Mouse (Mus musculus) testis, adult 2 months (tissue): ENCODE measurements at regions not wholly inside any gene's neighbourhood (a gene's known extent, or its start where the extent isn't known, plus 50 kb on each side); places are given as distances from the start of the nearest gene placed in this dataset.

ENCODE experiments used
- H3K27ac ChIP-seq: fragments of 200-500 bp; 2 replicates; pipeline ENCODE4 v1.5.1; 2012; ENCODE audit warnings: low read depth, low read length; ENCODE audit not compliant: control insufficient read depth, insufficient read depth
- H3K27me3 ChIP-seq: fragments of 200-500 bp; 2 replicates; pipeline ENCODE4 v1.6.1; 2012; ENCODE audit warnings: mild to moderate bottlenecking, low read length, moderate library complexity; ENCODE audit not compliant: control insufficient read depth, insufficient read depth
- H3K36me3 ChIP-seq: fragments of 200-500 bp; 2 replicates; pipeline ENCODE4 v1.6.1; 2012; ENCODE audit warnings: mild to moderate bottlenecking, low read length; ENCODE audit not compliant: control insufficient read depth, insufficient read depth
- H3K4me1 ChIP-seq: fragments of 200-500 bp; 2 replicates; pipeline ENCODE4 v1.6.1; 2012; ENCODE audit warnings: low read length; ENCODE audit not compliant: control insufficient read depth, insufficient read depth
- H3K4me3 ChIP-seq: fragments of 200-500 bp; 2 replicates; pipeline ENCODE4 v1.5.1; 2012; ENCODE audit warnings: low read depth, mild to moderate bottlenecking, low read length, moderate library complexity, mixed read lengths; ENCODE audit not compliant: control insufficient read depth
- CTCF ChIP-seq: fragments of 200-500 bp; IDR thresholded peaks from 2 replicates; pipeline ENCODE4 v1.5.1; 2012; ENCODE audit warnings: low read depth, mild to moderate bottlenecking, inconsistent platforms, low read length, moderate library complexity; ENCODE audit not compliant: control insufficient read depth, insufficient read depth, insufficient replicate concordance
- POLR2A ChIP-seq: fragments of 200-500 bp; IDR thresholded peaks from 2 replicates; pipeline ENCODE4 v1.6.1; 2012; ENCODE audit warnings: low read depth, mild to moderate bottlenecking, inconsistent platforms, low read length, moderate library complexity; ENCODE audit not compliant: control insufficient read depth

DNA sequence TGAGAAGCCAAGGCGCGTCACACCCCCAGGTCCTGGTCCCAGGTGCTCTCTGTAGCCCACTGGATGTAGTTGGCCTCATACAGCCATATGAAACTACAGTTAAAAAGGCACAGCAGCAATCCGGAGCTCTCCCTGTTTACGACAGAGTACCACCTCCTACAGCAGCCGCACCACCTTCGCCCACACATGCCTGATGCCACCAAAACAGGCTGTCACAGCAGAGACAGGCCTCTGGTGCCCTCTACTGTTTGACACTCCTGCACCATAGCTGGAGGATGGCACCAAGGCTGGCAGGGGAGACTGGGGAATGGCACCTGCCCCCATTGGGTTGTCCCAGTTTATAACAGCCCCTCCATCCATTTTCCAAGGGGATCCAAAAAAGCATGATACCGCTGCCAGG lies 84.1 kb downstream of the Rplp1 start:
- H3K4me3 ChIP-seq: no peak overlapping the region

GRCm38 (mm10) chr9:61829736-61830135 lies 84.6 kb downstream of the Rplp1 start:
- no peaks in the 10 kb centered on the region for H3K27me3 ChIP-seq
- no peak overlapping the region for H3K4me3 ChIP-seq
- TF ChIP-seq CTCF: no peak
- TF ChIP-seq POLR2A: no peak
- H3K4me1 ChIP-seq: no peaks in the 10 kb centered on the region
- H3K36me3 ChIP-seq: no peaks in the 10 kb centered on the region
- no peak overlapping the region for H3K27ac ChIP-seq

More for the DNA sequence above, 84.1 kb downstream of the Rplp1 start:
- Histone ChIP-seq H3K27me3 (no peaks in the 10 kb centered on the region), H3K36me3 (no peaks in the 10 kb centered on the region), H3K4me1 (no peaks in the 10 kb centered on the region), H3K27ac (no peak overlapping the region)
- TF ChIP-seq CTCF (peak; percentile 59; the same call in 1 of the 2 replicates), POLR2A (no peak)

GRCm38 (mm10) chr9:61829301-61829700 lies 85.0 kb downstream of the Rplp1 start:
- Histone ChIP-seq H3K27me3 (no peaks in the 10 kb centered on the region), H3K36me3 (no peaks in the 10 kb centered on the region), H3K4me1 (no peaks in the 10 kb centered on the region), H3K27ac (no peak overlapping the region), H3K4me3 (no peak overlapping the region)
- TF ChIP-seq CTCF (no peak), POLR2A (no peak)

GRCm38 (mm10) chr9:61827721-61828120 lies 86.6 kb downstream of the Rplp1 start:
- no peak overlapping the region for H3K27ac ChIP-seq
- H3K36me3 ChIP-seq: no peaks in the 10 kb centered on the region
- no peaks in the 10 kb centered on the region for H3K27me3 ChIP-seq

GRCm38 (mm10) chr9:61827014-61827413 lies 87.3 kb downstream of the Rplp1 start:
- H3K36me3 ChIP-seq: no peaks in the 10 kb centered on the region
- H3K4me1 ChIP-seq: peaks cover 5% of the 10 kb centered on the region; the same call in 1 of the 2 replicates
- no peak overlapping the region for H3K27ac ChIP-seq
- TF ChIP-seq POLR2A: no peak
- TF ChIP-seq CTCF: no peak
- no peaks in the 10 kb centered on the region for H3K27me3 ChIP-seq
- no peak overlapping the region for H3K4me3 ChIP-seq

More at GRCm38 (mm10) chr9:61827721-61828120, 86.6 kb downstream of the Rplp1 start:
- Histone ChIP-seq H3K4me3 (no peak overlapping the region), H3K4me1 (peaks cover 5% of the 10 kb centered on the region; the same call in 1 of the 2 replicates)
- TF ChIP-seq CTCF (no peak), POLR2A (no peak)

GRCm38 (mm10) chr9:61826415-61826814 lies 87.9 kb downstream of the Rplp1 start:
- no peaks in the 10 kb centered on the region for H3K36me3 ChIP-seq
- H3K4me1 ChIP-seq: peaks cover 5% of the 10 kb centered on the region; the same call in 1 of the 2 replicates
- no peaks in the 10 kb centered on the region for H3K27me3 ChIP-seq
- TF ChIP-seq POLR2A (no peak), CTCF (no peak)
- H3K4me3 ChIP-seq: no peak overlapping the region
- no peak overlapping the region for H3K27ac ChIP-seq

DNA sequence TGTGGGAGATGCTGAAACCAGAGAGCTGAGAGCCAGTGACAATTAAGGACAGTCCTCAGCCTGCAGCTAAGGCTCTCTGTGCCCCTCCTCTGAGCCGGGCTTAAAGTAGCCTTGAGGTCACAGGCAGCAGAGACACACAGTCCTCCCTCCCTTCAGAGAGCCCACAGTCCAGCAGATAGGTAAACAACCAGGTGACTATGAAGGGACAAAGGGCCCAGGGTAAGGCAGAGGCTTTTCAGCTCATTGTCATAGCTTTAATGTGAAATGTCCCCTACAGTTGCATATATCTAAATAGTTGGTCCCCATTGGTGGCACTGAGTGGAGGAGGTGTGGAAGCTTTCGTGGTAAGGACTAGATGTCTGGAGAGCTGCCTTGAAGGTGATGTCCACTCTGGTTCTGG lies 88.5 kb downstream of the Rplp1 start:
- Histone ChIP-seq H3K27ac (no peak overlapping the region), H3K4me1 (peaks cover 5% of the 10 kb centered on the region; the same call in 1 of the 2 replicates), H3K4me3 (peak overlapping the region; percentile 23), H3K27me3 (no peaks in the 10 kb centered on the region), H3K36me3 (no peaks in the 10 kb centered on the region)
- no peak for TF ChIP-seq CTCF
- TF ChIP-seq POLR2A: no peak

GRCm38 (mm10) chr9:61819836-61820235 lies 94.5 kb downstream of the Rplp1 start:
- TF ChIP-seq POLR2A (no peak), CTCF (no peak)

More at GRCm38 (mm10) chr9:61819836-61820235, 94.5 kb downstream of the Rplp1 start:
- Histone ChIP-seq H3K4me3 (no peak overlapping the region), H3K36me3 (no peaks in the 10 kb centered on the region), H3K4me1 (peaks cover 5% of the 10 kb centered on the region; the same call in 1 of the 2 replicates), H3K27ac (no peak overlapping the region), H3K27me3 (no peaks in the 10 kb centered on the region)
